Mouse (Mus musculus) left cerebral cortex, postnatal 25 days (tissue): ENCODE results near the gene Mogs. TPM values are rescaled to one million over a fixed set of nuclear protein-coding genes. Genes with fewer than 3 reads are reported as not detected.
"Not testable (repeated sequence)": the region's sequence is repeated elsewhere in the genome, so short reads cannot be mapped to it uniquely, and the experiment has no call there.

Experiments
- DNase-seq, 2 experiments: peaks; one replicate each; pipeline ENCODE4 v3.0.0; 2022; ENCODE audit warnings: low spot score in 2 of 2, mixed read lengths in 1 of 2
- intact Hi-C: fragments of 180-260 bp; cut with DNase I; formaldehyde crosslinking; loops from one replicate; pipeline ENCODE4 v1.15.1; 2025
- total RNA-seq, 2 experiments: library from RNA; stranded (reverse); gene quantifications; 2 replicates each; pipeline ENCODE4 v1.2.3; 2021

The Mogs gene
- total RNA-seq, 2 experiments from 2014 or later, result 27.2 to 28.0 TPM

DNA sequence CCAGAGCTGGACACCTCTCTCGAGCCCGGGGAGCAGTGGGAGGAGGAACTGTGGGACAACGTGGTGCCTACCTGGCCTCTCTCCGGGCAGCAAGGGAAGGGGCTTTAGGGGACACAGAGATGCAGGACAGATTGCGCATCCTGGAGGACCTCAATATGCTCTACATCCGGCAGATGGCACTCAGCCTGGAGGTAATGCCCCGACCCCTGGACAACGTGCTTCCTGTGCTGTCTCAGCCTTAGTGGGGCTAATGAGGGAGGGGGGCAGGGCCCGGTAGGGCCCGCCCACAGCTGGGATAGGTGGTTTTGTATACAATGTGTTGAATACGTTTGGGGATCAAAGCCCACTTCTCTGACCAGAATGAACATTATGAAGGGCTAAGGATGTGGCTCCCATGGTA is 22.8 kb downstream of the Mogs start:
- DNase-seq, result no peak
- intact Hi-C loops, result no loop called here

DNA sequence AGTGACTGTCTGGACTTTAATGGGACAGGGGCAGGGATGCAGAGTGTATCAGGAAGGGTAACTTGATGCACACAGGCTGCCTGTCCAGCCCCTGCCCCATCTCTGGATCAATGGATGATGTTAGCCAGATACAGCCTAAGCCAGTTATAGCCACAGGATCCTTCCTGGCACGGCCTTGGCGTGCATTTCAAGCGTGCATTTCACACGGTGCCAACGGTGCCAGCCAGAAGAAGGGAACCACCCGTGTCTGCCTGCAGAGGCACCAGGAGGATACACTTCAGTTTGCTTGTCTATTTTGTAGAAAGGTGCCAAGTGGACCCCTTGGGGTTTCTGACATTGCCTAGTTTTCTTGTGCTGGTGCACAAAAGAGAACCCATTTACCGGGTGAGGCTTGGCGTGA is 24.7 kb downstream of the Mogs start:
- intact Hi-C loops, result no loop called here
- DNase-seq, result no peak

DNA sequence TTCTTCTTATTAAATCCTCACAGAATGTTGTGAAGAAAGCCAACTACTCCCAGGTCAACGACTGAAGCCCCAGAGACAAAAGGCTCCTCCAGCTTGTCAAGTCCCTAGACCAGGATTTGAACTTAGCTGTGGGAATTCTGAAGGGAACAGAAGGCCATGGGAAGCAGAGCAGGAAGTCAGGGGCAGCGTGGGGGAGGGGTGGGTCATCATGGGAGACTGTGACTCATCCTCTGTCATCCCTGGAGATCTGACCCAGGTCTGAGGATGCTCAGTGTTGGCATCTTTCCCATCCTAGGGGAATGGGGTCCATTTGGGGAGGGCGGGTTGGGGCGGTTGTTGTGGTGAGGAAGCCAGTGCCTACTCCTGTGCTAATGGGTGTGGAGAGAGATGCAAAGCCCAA is 26.3 kb downstream of the Mogs start:
- intact Hi-C loops, result no loop called here
- DNase-seq, result no peak

DNA sequence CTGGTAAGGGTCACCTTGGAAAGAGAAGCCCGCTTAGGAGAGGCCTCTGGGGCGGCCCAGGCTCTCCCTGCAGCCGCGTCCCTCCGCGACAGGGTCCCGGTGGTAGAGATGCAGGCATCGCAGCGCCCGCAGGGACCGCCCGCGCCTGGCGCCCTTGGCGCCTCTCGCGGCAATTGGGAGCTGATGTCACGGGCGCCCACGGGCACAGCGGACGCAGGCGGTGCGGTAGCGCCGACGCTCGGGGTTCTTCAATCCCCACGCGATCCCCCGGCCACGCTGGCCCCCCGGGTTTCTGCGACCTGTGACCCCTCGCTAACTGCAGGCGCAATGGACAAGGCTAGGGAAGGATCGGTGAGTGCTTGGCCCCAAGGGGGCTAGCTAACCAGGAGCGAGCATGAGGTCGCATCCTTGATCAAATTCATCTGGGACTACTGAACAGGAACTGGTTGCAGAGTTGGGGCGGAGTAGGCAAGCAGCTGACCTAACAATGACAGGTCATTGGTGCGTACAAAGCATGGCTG is 27.0 kb downstream of the Mogs start:
- peak; percentile 74 to 80 for DNase-seq
- intact Hi-C loops, result no loop called here

DNA sequence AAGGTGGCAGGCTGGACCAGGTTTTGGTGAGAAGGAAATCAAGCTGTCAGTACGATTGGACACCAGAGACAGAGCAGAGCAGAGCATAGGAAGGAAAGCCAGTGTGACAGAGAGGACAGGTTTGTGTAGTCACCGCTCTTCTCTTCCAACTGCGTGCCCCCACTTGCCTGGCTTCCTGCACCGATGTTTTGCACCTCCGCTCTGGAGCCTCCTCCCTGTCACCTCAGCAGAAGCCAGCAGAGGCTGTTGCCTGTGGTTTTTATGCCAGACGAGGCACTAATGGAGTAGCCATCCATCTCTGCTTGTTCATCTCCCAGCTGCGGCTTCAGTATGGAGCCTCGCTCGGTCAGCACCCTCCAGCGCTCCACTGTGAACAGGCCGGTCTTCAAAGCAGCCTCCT is 27.6 kb downstream of the Mogs start:
- intact Hi-C loops, result no loop called here

DNA sequence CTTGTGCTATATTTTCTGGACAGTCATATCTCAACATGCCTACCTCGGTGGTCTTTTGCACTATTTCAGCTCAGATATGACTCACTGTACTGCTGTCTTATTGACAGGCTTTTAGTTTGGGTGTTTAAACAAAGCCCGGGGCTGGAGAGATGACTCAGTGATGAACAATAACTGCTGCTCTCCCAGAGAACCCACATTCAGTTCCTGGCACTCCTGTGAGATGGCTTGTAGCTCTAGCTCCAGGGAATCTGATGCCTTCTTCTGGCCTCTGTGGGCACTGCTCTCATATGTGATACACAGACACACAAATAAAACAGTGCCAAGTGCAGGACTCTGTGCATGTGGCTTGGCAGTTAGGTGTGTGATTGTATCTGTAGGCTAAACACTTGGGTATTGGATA is 29.9 kb downstream of the Mogs start:
- peak in 1 of 2 experiments; percentile 69 for DNase-seq
- intact Hi-C loops, result no loop called here

More for the DNA sequence above, 27.6 kb downstream of the Mogs start:
- DNase-seq, result peak in 1 of 2 experiments; percentile 75

DNA sequence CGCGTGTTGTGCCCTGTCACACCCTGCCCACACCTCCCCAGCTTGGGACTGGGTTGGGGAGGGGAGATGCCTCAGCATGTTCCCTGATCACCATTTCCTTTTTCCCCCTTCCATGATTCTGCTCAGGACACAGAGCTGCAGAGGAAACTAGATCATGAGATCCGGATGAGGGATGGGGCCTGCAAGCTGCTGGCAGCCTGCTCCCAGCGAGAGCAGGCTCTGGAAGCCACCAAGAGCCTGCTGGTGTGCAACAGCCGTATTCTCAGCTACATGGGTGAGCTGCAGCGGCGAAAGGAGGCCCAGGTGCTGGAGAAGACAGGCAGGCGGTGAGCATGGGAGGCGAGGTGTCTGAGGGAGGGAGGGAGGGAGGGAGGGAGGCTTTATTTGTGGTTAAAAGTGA is 30.5 kb downstream of the Mogs start:
- intact Hi-C loops, result no loop called here
- DNase-seq, result no peak

DNA sequence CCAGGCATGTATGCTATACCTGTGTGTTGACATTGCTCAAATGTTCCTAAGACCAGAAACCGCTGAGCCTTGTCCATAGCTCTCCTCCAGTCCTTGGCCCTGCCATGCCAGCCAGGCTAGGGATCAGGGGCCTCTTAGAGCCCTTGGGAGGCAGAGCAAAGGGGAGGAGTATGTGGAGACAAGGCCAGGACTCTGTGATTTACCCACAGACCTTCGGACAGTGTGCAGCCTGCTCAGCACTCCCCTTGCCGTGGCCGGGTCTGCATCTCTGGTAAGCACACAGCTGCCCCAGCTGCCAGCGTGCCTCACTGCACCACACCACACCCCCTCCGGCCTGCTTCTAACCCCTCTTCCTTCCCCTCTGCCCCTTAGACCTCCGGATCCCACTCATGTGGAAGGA is 32.0 kb downstream of the Mogs start:
- intact Hi-C loops, result no loop called here
- DNase-seq, result no peak

DNA sequence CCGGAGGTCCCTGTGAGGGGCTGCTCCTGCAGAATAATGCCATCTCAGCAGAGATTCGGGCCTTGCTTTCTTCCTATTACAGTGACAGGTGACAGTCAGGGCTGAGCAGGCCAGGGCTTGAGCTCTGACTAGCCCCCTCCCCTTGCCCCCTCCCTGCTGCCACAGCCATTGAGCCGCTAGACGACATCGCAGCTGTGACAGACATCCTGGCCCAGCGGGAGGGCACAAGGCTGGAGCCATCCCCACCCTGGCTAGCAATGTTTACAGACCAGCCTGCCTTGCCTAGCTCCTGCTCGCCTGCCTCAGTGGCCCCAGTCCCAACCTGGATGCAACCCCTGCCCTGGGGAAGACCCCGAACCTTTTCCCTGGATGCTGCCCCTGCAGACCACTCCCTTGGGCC is 36.4 kb downstream of the Mogs start:
- DNase-seq, result no peak

DNA sequence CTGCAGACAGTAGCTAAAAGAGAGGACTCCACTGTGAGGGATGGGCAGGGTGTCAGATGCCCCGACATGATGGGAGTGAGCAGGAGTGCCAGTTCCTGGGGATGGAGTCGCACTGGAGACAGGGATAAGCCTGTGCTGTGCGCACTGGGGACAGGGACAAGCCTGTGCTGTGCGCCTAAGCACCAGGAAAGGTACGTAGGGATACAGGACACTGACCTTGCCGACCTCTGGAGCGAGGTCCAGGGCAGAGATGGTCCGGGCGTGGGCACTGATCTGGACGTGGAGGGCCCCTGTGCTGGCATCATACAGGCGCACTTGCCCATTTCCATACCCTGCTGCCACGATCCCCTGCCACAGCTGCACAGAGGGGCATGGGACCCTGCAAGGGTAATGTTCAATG is 37.7 kb downstream of the Mogs start:
- intact Hi-C loops, result no loop called here

More for the DNA sequence above, 36.4 kb downstream of the Mogs start:
- intact Hi-C loops, result no loop called here

DNA sequence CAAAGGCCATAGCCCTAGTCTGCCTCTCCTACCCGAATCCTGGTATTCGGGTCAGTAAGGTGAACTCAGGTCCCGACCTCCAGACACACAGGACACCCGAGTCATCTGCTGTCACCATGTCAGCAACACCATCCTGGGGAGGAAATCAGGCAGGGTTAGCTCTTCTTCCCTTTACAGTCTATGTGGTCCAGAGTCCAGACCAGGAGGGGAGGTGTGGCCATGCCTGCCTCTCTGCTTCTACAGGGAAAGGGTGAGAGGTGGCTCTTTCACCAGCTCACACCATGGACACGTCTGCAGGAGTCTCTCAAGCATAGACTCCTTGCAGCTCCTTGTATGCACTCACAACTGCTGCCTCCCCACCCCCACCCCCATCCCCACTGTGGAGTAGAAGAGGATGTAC is 38.2 kb downstream of the Mogs start:
- intact Hi-C loops, result no loop called here
- no peak for DNase-seq

More for the DNA sequence above, 37.7 kb downstream of the Mogs start:
- no peak for DNase-seq

DNA sequence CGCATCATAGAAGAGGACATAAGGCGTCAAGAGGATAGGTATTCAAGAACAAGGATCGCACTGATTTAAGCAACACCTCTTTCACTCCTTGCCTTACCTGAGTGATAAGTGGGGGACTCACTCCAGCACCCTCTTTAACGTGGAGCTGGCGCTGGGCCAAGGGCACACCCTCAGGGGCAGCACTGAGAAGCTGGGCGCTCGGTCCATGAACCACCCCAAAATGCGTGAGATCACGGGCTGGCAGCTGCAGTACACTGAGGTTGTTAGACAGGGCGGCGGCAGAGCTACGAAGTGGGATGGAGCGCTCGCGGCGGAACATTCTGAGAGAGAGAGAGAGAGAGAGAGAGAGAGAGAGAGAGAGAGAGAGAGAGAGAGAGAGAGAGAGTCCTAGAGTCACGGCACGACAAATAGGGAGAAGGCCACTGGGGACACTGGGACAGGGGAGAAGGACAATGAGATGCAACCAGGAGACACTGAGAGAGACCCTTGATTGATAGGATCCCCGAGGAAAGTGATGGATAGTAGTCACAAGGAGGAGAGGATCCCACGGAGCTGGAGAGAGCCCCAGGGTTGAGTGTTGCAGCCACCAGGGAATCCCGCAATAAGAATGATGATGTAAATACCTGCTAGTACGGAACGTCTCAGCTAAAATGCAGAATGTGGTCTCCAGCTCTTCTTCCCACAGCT is 40.4 kb downstream of the Mogs start:
- intact Hi-C loops, result no loop called here

DNA sequence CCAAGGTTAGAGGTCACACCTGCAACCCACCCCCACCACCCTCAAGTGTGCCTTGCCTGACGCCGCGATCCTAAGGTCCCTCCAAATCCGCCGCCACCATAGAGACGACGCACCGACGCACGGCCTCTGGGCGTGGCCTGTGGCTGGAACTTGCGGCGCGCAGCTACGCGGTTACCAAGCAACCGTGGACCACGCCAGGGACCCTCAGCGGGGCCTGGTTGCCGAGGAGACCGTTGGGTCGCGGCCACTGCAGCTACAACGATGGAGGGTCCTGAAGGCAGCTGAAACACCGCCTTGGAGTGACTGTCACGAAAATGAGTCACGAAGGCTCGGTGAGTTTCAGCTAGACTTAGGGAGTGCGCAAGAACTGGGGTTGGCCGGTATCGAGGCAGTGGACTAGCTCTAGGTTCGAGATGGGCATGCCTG is 41.0 kb downstream of the Mogs start, which contains the start of the genes Wdr54 and 1700003E16Rik:
Gene Wdr54, minus strand, starts transcription at position 139 of the 426 bp plus-strand sequence.
Gene 1700003E16Rik, plus strand, starts transcription at position 146 of the 426 bp plus-strand sequence.
- intact Hi-C loops, result no loop called here

More for the DNA sequence above, 40.4 kb downstream of the Mogs start:
- no peak for DNase-seq

DNA sequence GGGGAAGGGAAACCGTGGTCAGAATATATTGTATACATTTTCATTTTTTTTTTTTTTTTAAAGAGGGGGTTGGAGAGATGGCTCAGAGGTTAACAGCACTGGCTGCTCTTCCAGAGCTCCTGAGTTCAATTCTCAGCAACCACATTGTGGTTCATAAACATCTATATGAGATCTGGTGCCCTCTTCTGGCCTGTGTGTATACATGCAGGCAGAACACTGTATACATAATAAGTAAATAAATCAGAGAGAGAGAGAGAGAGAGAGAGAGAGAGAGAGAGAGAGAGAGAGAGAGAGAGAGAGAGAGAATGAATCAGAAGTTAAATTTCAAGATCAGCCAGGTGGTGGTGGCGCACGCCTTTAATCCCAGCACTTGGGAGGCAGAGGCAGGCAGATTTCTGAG is 44.2 kb downstream of the Mogs start:
- not testable (repeated sequence) for DNase-seq
- intact Hi-C loops, result loop anchor here (2.0 kb wide), 2 partner anchors 45 to 163 kb away; partner anchors contain the start of gene Mogs

More for the DNA sequence above, 41.0 kb downstream of the Mogs start, which contains the start of the genes Wdr54 and 1700003E16Rik:
- peak; percentile 84 to 86 for DNase-seq

DNA sequence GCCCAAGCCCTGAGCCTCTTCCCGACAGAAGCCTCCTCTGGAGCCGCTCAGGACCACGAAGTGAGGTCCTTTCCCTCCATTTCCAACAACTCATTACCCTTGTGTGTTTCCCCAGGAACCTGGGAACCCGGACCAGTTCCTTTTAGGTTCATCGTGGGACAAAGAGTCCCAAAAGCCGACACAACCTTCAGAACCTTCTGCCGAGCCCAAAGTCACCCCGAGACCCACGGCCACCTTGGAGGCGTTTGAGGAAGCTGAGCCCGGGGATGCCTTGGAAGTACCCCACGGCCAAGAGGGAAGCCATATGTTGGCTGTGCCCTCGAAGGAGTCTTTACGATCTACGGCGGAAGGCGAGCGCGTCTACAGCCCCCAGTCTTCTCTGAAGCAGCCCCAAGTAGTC is 46.1 kb downstream of the Mogs start:
- DNase-seq, result no peak
- intact Hi-C loops, result no loop called here

DNA sequence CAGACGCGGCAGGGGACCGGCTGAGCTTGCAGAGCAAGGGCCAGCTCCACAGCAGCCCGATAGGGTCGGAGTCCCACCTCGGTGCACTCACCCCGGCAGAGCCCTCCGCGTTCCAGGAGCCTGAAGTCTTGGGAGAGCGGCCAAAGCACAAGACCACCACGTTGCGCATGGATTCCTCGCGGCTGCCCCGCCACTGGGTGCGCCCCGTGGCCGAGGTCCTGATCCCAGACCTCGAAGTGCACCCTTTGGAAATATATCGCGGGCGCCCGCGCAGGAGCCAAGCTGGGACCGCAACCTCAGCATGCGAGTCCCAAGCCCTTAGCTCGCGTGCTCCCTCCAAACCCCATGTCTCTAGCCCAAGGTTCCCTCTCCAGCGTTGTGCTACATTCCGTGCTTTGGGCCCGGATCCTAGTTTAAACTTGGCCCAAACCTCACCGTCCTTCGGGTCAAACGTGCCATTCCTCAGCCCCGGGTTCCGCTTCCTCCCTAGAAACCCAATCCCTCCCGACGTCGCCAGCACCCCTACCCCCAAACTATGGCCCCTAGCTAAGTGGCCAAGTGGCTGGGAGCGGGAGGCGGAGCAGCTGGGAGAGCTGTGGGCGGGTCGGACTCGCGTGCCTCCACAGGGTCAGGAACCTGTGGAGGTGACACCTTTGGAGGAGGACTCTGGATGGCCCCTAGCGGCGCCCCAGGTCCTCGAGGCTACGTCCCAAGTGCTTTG is 46.8 kb downstream of the Mogs start:
- intact Hi-C loops, result no loop called here
- no peak for DNase-seq

DNA sequence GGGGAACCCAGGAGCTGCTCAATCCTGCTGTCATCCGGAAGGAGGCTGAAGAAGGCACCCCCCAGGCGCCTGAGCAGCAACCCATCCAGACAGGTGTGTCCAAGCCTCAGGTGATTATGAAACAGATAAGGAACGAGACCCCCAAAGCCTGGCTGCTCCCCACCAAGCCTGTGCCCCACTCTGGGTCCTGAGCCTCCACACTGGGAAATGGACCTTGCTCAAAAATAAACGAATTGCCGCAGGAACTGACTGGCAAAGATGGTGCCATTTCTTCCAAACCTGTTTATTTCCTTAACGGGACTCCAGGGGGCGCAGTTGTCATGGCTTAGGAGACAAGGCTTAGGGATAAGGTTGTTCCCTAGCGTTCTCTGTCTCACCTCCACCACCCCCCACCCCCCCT is 47.4 kb downstream of the Mogs start:
- intact Hi-C loops, result no loop called here
- DNase-seq, result peak; percentile 53 to 67

DNA sequence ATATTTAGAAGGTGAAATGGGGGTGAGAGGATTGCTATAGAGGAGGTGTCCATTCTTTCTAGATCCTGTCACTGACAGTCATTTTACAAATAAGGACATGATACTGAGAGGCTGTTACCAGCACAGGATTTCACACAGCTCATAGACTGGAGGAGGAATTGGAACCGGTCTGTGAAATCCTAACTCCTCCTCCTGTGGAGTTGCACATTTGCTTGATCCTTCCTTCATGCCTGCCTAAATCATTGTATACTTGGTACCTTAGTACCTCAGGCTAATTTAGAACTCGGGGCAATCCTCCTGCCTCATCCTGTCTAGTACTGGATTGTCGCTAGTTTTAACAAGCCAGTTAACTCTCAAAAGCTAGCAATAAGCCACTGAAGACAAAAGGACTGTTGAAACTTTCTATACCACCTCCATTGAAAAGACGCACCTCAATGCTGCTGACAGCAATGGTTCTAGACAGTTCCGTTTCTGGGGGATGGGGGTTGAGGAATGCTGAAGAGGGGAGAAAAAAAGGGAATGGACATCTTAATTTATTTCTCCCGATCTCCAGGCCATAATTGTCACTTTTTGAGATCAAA is 49.8 kb downstream of the Mogs start:
- intact Hi-C loops, result no loop called here
- DNase-seq, result peak in 1 of 2 experiments; percentile 39

DNA sequence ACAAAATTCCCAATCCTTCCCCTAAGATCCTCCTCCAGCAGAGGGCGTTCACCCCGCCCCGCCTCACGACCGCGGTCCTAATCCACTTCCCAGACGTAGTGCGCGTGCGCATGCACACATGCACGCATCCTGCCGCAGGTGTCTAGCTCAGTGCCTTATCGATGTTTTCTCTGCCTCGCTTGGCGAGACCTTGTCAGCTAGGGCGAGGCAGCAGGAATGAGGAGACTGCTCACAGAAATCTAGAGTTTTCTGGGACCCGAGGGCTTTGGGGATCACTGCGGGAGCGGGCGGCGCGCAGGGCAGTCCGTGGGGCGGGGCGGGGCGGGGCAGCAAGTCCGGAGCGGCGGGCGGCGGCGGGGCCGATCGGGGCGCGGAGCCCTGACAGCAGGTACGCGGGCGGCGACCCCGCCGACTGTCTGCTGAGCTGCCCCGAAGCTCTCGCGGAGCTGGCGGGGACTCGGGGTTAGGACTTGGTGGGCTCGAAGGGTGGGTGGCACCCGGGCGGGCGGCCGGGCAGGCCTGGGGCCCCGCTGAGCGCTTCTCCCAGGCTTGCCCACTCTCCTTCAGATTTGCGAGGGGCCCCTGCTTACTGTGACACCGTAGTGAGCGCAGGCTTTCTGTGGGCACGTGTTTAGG is 50.4 kb downstream of the Mogs start, which contains the start of gene Dctn1:
Gene Dctn1, plus strand, starts transcription at position 314 of the 636 bp plus-strand sequence.
- intact Hi-C loops, result no loop called here
- DNase-seq, result peak; percentile 93 to 94

DNA sequence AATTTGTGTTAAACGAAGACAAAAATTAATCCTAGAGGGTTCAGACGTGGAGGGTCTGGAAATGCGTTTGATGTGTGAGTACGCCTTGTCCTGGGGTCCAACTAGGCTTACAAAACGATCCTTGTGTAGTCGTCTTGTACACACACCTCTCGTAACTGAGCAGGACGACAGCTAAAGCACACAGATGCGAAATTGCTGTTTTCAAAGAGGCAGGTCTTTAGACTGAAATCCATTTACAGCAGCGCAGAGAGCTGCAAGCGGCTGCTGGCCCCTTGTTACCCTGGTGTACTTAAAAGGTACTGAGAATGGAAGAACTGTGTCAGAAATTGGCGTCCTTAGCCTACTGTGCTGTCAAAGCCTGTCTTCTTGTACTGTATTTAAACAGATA is 50.9 kb downstream of the Mogs start:
- no peak for DNase-seq
- intact Hi-C loops, result no loop called here
